Mouse (Mus musculus): Measurements from ENCODE around the gene Stx5a.
A peak's percentile ranks its signal among the peaks of the same experiment; 100 is the strongest.

Stx5a gene

DNA sequence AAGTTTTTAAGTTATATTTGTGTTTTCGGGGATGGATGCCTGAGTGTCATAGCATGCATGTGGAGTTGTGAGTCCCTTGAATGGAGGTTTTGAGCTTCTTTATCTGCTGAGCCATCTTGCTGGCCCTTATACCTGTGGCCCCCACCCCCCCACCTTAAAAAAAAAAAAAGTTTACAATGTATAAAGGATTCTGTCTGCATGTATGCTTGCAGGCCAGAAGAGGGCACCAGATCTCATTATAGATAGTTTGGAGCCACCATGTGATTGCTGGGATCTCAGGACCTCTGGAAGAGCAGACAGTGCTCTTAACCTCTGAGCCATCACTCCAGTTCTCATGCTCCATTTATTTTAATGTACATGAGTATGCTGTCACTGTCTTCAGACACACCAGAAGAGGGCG, 6.2 kb downstream of the Stx5a start:
- no peak for DNase-seq

DNA sequence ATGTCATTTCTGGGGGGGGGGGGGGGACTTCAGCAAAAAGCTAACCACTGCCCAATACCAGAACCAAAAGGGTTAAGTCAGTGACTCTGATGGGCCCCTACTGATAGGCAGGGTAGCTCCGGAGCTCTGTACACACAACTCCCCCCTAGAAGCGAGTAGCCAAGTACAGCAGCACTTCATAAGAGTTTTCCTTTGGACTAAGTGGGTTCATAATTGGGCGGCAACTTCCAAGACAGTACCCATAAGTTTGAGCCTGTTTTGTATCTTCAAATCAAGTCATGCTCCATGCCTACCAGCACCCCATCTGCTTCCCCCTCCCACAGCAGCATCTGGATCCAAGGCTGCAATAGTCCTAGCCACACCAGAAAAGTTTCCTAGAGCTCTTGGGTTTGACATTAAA, 14.4 kb downstream of the Stx5a start:
- no peak for DNase-seq

DNA sequence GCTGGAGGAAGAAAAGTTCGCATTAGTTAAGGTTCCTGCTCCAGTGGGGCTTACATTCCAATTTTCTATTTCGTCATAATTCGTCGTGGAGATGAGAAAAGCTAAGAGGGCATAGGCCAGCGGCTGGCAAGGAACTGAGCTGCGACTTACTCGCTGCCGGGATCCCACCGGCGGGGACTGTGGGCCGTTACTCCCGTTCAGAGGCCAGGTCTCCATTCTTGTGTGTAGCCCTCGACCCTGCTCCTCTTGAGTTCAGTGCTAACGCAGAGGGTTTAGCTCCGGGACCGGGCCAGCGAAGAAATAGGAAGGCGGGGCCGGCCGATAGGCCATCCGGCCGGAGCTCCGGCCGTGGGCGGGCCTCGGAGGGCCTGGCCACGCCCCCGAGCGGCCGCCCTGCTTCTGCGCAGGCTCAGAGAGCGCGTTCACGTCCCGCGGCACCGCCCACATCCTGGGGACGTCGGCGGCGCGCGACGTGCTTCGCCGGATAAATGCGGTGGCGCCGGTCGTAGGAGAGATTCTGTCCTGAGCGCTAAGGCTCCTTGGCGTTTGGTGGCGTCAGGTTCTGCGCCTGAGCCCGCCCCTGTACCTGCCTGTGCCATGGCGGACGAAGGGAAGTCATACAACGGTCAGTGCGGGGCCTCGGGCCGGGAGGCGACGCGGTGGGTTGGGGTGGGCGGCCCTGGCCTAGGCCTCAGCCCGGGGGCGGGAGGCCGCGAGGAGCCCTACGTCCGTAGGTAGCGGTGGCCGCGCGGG, 15.6 kb downstream of the Stx5a start, which contains the start of gene Nxf1:
Gene Nxf1, plus strand, starts transcription at position 439 of the 753 bp plus-strand sequence.
- peak; percentile 96 for DNase-seq

DNA sequence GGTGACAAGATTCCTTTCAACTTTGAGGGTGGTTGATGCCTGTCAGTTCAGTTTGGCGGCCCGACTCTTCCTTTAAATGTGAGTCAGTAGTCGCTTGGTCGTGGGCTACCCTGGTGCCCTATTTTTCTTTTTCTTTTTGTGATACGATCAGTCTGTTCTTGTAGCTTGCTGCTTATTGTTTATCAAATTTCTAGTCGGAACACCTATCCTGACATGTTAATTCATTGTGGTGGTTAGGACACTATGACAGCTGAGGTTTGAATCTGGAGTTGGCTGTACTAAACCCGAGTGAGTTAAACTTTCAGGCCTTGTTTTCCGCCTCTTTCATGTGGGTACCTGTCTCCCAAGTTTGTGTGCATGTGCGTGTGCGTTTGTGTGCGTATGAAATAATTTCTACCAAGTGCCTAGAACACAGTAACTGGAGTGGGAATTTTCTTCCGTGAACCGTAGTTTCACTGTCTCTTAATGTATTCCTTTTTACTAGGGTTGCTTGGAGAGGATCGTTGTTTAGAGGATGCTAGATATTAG, 16.3 kb downstream of the Stx5a start:
- DNase-seq: no peak

DNA sequence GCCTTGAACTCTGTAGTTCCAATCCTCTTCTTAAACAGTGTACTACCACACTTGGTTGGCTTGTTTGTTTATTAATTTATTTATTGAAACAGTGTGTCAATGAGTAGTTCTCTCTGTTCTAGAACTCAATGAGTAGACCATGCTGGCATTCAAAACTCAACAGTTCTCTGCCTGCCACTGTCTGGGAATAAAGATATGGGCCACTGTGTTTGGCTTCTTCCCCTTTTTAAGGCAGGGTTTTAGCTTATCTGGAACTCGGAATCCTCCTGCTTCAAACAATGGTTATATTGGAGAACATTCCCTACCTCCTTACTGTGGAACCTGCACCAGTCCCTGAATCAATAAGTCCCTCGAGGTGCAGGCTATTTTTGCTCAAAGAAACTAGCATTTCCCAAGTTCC, 17.7 kb downstream of the Stx5a start:
- DNase-seq: no peak

DNA sequence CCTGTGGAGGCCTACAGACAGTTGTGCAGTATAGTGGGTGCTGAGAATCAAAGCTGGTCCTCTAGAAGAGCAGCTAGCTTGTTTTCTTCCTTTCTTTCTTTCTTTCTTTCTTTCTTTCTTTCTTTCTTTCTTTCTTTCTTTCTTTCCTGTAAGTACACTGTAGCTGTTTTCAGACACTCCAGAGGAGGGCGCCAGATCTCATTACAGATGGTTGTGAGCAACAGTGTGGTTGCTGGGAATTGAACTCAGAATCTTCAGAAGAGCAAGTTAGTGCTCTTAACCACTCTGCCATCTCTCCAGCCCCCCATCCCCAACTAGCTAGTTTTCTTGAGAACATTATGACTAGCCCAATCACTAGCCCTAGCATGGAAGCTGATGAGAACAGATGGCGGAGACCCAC, 19.5 kb downstream of the Stx5a start:
- DNase-seq: peak; percentile 33

DNA sequence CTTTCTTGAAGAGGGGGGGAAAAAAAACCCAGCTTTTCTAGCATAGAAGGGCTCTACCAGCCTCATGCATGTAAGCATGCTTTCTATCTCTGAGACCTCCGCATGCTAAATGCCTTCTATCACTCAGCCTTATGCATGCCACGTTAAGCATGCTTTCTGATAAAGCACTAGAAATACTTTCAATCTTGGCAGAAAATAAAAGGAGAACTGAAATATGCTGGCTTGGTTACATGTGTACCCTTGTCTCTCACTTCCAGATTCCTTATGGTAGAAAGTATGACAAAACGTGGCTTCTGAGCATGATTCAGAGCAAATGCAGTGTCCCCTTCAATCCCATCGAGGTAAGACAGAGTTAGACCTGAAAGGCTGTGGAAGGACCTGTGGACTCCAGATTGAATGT, 22.1 kb downstream of the Stx5a start:
- no peak for DNase-seq

DNA sequence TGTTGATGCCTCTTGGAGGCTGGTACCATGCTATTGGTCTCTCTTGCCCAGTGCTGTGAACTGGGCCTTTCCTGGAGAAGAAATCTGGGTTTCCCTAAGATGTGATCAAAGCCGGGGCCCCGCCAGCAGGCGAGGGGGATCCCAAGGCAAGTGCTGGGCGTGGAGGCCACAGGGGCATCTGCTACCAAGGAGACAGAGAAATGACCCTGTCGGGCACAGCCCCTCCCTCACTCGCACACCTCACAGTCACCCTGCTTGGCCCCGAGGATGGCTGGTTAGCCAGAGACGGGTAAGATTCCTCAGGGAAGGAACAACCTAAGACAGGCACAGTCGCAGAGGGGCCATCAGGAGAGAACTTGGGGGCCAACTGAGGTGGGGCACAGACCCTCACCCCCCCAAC, 24.3 kb downstream of the Stx5a start:
- no peak for DNase-seq

DNA sequence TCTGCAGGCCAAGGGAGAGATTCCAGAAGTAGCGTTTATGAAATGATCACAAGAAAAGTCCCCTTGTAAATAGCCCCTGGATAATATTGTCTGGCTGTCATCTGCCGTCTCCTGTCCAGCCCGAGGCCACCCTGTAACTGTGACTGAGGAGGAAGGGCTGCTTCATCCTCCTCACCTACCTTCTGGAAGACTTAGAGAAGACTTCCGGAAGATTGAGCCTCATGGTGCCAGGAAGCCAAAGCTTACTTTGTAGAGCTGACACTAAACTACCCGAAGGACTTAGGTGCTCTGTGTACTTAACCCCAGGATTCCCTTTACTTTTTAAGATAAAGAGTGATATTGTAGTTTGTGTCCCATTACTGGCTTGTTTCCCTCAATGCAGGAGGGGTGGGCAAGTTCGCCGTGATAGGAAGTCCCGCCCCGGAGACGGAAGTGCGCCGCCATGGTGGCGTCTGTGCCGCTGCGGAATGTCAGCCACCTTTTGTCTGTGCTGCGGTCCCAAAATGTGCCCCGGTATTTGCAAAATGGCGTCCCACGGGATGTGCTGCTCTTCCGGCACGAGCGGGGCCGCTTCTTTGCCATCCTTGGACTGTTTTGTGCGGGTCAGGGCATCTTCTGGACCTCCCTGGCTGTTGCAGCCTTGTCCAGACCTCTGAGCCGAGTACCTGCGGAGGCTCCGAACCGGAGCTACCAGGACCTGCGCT, 29.5 kb downstream of the Stx5a start, which contains the start of gene Tmem223:
Gene Tmem223, plus strand, starts transcription at position 430 of the 704 bp plus-strand sequence.
- DNase-seq: peak; percentile 78

DNA sequence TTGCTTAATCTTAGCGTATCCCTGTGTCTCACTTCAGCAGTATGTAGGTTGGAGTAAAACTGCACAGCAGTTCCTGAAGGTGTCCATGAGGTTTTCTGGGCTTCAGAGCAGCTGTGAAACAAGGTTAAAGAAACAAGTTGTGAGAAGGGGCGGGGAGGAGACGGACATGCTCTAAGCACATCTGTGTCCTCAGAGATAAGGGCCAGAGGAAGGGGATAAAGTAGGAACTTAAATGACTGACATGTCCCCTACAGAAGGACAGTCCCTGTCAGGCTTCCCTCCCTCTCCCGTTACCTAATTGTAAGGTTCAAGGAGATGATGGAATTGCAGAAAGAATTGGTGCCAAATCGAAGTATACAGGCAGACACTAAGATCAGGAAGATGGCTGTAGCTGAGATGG, 31.8 kb downstream of the Stx5a start:
- peak; percentile 60 for DNase-seq

DNA sequence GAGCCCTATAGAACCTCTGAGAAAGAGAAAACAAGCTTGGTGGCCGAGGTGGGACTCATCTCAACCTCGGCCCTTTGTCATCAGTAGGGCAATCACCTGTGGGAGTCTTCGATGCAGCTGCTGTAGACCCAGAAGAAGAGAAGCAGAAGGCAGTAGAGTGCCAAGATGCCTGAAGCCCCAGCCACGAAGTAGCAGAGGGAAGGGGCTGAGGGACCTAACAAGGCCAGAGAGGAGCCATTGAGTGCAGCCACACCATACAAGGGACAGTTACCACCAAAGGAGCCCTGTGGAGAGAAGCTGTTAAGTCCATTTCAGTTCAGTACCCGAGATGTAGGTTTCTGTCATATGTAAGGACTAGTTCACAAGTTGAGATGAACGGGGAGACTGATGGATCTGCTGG, 32.2 kb downstream of the Stx5a start:
- no peak for DNase-seq

DNA sequence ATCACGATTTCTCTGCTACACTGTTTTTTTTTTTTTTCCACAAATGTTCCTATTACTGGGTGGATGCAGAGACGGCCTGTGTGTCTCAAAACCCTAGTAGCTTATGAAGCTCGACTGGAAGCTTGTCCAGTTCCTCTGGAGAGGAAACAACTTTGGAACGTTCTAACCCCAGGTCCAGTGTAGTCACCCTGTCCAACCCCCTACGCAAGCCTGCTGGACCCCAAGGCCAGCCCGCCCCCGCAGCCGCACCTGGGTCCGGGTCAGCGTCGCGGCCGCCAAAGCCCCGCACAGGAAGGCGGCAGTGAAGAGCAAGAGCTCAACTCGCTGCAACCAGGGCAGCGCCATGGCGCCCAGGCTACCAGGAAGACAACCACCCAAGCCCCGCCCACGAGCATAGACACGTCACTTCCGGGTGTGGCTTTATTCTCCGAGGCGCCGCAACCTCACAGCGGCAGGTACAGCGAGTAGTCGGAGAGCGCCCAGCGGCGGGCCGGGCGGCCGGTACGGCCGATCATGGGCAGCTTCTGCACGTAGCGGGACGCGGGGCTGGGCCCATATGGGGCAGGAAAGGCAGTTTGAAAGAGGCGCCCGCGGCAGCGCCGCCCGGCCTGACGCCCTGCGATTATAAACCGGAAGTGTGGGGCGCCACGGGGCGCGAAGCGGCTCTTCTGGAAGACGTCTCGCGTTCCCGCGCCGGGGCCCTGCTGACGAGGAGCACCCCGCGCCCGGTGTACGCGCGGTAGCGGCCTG, 33.0 kb downstream of the Stx5a start, which contains the start of gene Tmem179b:
Gene Tmem179b, minus strand, starts transcription at position 382 of the 750 bp plus-strand sequence.
- DNase-seq: peak; percentile 96

DNA sequence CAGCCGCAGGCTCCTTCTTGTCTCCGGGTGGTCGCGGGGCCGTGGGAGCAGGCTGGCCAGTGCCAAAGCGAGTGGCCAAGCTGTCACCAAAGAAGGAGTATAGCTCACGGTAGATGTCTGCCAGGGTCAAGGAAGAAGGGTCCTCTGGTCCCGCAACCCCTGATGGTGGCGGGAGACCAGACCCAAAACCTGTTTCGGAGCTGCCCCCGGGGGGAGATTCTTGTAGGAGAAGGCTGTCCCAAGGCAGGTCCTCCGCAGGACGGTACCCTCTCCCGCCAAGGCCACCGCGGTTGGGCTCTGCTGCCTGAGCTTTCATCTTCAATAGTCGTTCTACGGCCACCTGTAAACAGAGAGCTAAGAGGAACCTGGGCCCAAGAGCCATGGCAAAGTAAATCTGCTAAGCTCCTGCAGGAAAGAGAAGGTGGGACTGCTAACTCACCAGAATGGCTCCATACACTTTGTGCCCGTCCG, 33.8 kb downstream of the Stx5a start:
- peak; percentile 26 for DNase-seq

DNA sequence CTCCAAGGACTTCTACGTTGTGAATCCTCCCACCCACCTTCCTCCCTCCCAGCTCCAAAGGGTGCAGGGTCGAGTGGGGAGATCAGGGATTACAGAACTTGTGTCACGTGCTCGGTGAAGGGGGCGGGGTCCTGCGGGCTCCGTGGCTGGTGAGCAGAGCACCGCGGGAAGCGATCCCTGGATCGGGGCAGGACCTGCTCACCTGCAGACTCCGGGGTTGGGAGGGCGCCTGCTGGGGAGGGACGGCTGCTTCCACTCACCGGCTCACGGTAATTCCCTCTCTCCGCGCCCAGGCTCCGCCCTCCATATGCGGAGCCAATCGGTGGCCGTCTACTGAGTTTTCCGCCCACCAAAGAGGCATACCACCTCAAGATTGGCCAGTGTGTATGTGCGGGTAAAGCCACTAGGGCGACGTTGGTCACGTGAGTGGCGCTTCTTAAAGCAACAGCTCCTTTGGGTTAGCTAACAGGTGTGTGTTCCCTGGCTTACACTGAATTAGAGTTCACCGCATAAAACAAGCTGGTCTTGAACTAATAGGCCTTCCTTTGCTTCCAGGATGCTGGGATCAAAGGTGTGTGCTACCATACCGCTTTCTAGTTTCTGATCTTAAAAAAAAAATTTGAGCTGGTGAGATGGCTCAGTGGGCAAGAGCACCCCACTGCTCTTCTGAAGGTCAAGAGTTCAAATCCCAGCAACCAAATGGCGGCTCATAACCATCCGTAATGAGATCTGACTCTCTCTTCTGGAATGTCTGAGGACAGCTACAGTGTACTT, 45.0 kb downstream of the Stx5a start, which contains the start of gene Taf6l:
Gene Taf6l, minus strand, starts transcription at position 410 of the 774 bp plus-strand sequence.
- DNase-seq: peak; percentile 95

DNA sequence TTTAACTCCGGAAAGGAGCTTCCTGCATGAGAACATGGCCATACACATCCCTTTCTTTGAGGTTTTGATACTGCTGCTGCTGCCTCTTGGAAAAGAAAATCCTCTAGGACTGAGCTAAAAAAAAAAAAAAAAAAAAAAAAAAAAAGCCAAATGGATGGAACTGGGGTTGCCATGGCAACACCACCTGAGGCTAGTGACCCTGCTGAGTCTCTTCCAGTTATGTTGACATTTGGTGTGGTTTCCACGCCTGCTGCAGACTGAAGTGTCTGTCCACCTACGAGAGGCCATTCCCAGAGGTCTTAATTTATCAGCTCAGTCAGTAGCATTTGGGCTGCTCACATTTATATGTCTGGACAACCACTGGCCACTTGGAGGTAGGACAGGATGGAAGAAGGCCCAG, 47.3 kb downstream of the Stx5a start:
- DNase-seq: no peak

DNA sequence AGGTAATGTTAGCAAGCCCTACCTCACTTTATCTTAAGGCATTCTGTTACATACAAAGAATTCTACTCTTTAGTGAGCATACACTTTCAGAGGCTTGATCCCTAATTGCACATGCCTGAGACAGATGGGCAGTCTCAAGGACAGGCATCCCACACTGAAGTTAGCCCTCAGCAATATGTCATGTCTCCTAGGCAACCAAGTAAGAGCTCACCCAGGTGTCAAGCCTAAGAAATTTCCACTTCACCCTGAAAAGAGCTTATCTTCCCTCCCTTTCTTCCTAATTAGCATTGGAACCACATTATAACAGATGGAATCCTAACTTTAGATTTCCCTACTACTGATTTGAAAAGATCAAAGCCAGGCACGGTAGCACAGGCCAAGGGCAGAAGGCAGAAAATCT, 48.0 kb downstream of the Stx5a start:
- no peak for DNase-seq

DNA sequence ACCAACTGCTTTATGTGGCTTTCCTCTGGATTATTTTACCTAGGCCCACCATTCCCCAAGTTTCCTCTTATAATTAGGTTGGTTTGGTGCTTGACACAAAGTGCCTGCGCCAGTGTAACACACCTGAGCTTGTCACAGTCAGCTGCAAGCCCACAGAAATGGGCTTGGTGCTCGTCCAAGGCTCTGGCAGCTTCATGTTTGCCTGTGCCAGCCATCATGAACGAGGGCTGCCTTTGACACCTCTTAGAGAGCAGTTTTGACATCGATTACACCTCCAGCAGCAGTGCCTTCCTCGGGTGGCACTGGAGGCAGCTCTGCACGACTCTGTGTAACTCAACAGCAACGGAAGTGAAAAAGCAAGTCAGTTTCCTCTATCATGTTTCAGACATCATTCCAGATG, 49.0 kb downstream of the Stx5a start:
- DNase-seq: no peak

DNA sequence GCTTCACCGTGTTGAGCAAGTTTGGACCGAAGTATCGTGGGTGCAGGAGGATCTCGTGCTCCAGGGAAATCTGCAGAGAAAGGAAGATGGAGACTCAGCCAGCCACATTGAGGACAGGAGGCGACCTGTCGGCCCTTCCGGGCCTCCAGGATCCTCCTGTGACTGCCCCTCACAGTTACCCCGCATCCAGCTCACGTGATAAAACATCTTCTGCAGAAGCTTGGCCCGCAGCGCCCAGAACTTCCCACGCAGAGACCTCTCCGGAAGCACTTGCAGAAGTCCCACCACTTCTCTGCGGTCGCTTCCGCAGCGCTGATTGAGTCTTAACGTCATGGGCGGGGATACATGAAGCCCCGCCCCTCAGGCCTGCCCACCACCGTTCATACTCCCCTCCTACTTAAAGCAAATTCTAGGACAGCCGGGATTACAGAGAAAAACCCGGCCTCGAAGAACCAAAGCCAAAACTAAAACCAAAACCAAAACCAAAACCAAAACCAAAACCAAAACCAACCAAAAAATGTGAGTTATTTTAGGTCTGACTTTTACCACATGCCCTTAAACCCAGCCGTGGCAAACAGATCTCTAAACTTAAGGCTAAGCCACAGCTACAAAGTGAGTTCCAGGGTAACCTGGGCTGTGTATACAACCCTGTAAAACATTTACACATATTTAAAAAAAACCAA, 57.2 kb downstream of the Stx5a start, which contains the start of gene Polr2g:
Gene Polr2g, minus strand, starts transcription at position 314 of the 683 bp plus-strand sequence.
- DNase-seq: peak; percentile 93

DNA sequence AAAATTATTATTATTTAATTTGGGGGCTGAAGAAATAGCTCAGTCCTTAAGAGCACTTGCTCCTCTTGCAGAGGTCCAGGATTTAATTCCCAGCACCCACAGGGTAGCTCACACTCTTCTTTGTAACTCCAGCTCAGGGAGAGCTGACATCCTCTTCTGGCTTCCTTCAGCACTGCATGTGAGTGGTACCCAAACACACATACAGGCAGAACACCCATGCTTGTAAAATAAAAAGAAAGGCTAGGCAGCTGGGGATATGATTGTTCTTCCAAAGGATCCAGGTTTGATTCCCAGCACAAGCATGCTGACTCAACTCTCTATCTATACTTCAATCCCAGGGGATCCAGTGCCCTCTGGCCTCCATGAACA, 57.7 kb downstream of the Stx5a start:
- no peak for DNase-seq

DNA sequence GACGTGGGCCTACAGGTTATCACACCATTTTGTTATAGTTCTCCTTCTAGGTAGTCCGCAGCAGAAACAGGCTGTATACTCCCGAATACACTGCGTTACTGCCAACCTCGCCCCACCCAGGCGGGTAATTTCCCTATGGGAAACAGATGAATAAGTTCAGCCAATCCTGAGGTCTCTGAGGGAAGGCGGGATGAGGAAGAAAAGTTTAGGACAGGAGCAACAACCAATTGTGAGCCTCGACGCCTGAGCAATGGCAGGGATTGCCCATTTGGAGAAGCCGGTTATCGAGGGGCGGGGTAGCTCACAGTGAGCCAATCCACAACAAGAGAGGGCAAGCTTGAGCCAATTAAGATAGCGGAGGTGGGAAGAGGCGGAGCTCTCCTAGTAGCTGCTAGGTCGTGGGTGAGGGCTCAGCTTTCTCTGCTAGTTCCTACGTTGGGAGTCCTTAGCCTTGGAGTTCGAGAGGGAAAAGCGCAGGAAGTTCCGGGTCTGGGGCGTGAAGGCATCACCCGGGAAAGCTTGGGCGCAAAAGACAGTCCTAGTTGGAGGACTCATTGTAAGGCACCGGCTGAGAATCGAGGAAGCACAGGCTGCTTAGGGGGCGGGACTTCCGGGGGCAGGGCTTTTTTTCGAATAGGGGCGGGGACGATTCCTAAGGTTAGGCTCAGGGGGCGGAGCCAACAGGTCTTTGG, 61.1 kb downstream of the Stx5a start, which contains the start of gene Zbtb3:
Gene Zbtb3, plus strand, starts transcription at position 426 of the 692 bp plus-strand sequence.
- DNase-seq: peak; percentile 97
